Mouse (Mus musculus) heart, embryonic 16.5 days (tissue): ENCODE data around the gene Dsn1. TPM values are rescaled to one million over a fixed set of nuclear protein-coding genes. Genes with fewer than 3 reads are reported as not detected.

Source experiments
- ATAC-seq: fragments of 200-750 bp; cut with Nextera tagmentation; replicated peaks from 2 replicates; pipeline ENCODE4 v1.8.0; 2017; ENCODE audit warnings: moderate number of reproducible peaks; ENCODE audit not compliant: insufficient read depth, low FRiP score; ENCODE audit errors: extremely low read depth
- H3K27ac ChIP-seq: fragments of 300-500 bp; sonication (generic); 2 replicates; pipeline ENCODE4 v1.5.1; 2014; ENCODE audit warnings: mild to moderate bottlenecking, low read length, control low read depth, moderate library complexity
- H3K27me3 ChIP-seq: fragments of 300-500 bp; sonication (generic); 2 replicates; pipeline ENCODE4 v1.6.1; 2014; ENCODE audit warnings: low read length, mixed read lengths; ENCODE audit not compliant: control insufficient read depth, insufficient read depth
- H3K36me3 ChIP-seq: fragments of 300-500 bp; sonication (generic); 2 replicates; pipeline ENCODE4 v1.6.1; 2014; ENCODE audit not compliant: control insufficient read depth, insufficient read depth
- H3K4me1 ChIP-seq: fragments of 300-500 bp; sonication (generic); 2 replicates; pipeline ENCODE4 v1.6.1; 2014; ENCODE audit warnings: low read length, mixed read lengths; ENCODE audit not compliant: control insufficient read depth, insufficient read depth
- H3K4me2 ChIP-seq: fragments of 300-500 bp; sonication (generic); 2 replicates; pipeline ENCODE4 v1.6.1; 2014; ENCODE audit warnings: low read depth, mild to moderate bottlenecking, control low read depth, low read length
- H3K4me3 ChIP-seq: fragments of 300-500 bp; sonication (generic); 2 replicates; pipeline ENCODE4 v1.5.1; 2014; ENCODE audit warnings: mild to moderate bottlenecking, control low read depth, low read length
- H3K9ac ChIP-seq: fragments of 300-500 bp; sonication (generic); 2 replicates; pipeline ENCODE4 v1.6.1; 2014; ENCODE audit warnings: low read length, control low read depth
- H3K9me3 ChIP-seq: fragments of 300-500 bp; sonication (generic); replicated peaks from 2 replicates; pipeline ENCODE4 v1.6.1; 2016; ENCODE audit warnings: low read length; ENCODE audit not compliant: control insufficient read depth
- WGBS: fragments of 180-500 bp; shearing (Covaris S2); extraction: QIAGEN DNeasy Blood & Tissue Kit; methylation state at CpG from one replicate; pipeline ENCODE4 v1.1.7; 2014; 5-methylcytosine and 5-hydroxymethylcytosine counted together
- polyA plus RNA-seq: library from polyadenylated mRNA; unstranded; fragments of >200 nt; fragmentation: Nextera tagmentation; extraction: Ambion mirVana; gene quantifications from 2 replicates; pipeline ENCODE4 v1.2.1, GENCODE M21; 2015

Gene Dsn1
- polyA plus RNA-seq, 1 experiment from 2014 or later: 34.5 TPM

DNA sequence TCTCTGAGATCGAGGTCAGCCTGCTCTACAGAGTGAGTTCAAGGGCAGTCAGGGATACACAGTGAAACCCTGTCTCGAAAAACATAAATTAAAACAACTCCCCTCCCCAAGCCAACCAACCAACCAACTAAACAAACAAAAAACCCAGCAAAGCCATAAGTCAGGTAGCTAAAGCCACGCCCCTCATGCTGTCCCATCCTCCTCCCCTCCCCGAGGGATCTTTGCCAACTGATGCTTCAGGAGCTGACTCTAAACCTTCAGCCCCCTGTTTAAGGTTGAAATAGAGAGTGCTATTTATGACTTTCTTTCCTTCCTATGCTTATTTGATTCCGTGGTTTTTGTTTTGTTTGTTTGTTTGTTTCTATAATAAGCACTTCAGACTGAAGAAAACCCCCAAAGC lies 40.0 kb upstream of the Dsn1 start:
- peaks cover 34% of the 10 kb centered on the region for H3K36me3 ChIP-seq
- 94% methylated on average over 5 of the region's 5 CpGs for WGBS
- peaks cover 10% of the 10 kb centered on the region; the same call in 1 of the 2 replicates for H3K9me3 ChIP-seq
- H3K27ac ChIP-seq: no peak overlapping the region
- H3K4me2 ChIP-seq: no peak overlapping the region
- ATAC-seq: no peak
- H3K9ac ChIP-seq: no peak overlapping the region
- no peak overlapping the region for H3K4me3 ChIP-seq
- H3K27me3 ChIP-seq: no peaks in the 10 kb centered on the region
- peaks cover 9% of the 10 kb centered on the region; the same call in 1 of the 2 replicates for H3K4me1 ChIP-seq

- no peak overlapping the region for H3K4me3 ChIP-seq
- H3K9me3 ChIP-seq: peaks cover 10% of the 10 kb centered on the region; the same call in 1 of the 2 replicates
- H3K36me3 ChIP-seq: peaks cover 34% of the 10 kb centered on the region
- WGBS: 88% methylated on average over 2 of the region's 2 CpGs
- no peak overlapping the region for H3K4me2 ChIP-seq
- no peak for ATAC-seq
- H3K27ac ChIP-seq: no peak overlapping the region
- no peaks in the 10 kb centered on the region for H3K27me3 ChIP-seq
- H3K4me1 ChIP-seq: peaks cover 7% of the 10 kb centered on the region; the same call in 1 of the 2 replicates
- no peak overlapping the region for H3K9ac ChIP-seq
These were observed 39.0 kb upstream of the Dsn1 start for GRCm38 (mm10) chr2:157045932-157046331.

- Histone ChIP-seq H3K4me3 (no peak overlapping the region), H3K9me3 (peaks cover 10% of the 10 kb centered on the region; the same call in 1 of the 2 replicates), H3K9ac (no peak overlapping the region), H3K4me2 (no peak overlapping the region), H3K27me3 (no peaks in the 10 kb centered on the region), H3K4me1 (peaks cover 9% of the 10 kb centered on the region; the same call in 1 of the 2 replicates), H3K27ac (no peak overlapping the region), H3K36me3 (peaks cover 47% of the 10 kb centered on the region)
- no peak for ATAC-seq
These were observed 37.0 kb upstream of the Dsn1 start for GRCm38 (mm10) chr2:157043987-157044386.

DNA sequence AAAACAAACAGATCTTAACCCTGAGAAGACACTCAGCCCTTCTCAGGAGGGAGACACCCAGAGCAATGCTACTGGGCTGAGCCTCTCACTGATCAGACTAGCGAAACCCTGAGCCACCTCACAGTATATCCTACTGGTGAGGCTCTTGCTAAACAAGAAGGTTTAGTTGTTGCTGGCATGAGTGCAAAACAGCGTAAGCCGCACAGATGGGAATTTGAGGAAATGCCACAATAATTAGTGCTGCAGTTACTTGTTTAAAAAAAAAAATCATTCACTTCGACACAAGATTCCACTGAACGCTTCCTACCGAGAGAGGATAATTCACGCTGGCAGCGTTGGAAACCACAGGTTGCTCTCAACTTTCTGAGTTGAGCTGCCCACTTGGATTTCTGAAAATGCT lies 36.6 kb upstream of the Dsn1 start:
- ATAC-seq: no peak
- H3K4me1 ChIP-seq: 0 out of 2 replicates have a peak, but pooled peaks cover 5% of the 10 kb centered on the region
- peaks cover 10% of the 10 kb centered on the region; the same call in 1 of the 2 replicates for H3K9me3 ChIP-seq
- 89% methylated on average over 8 of the region's 8 CpGs for WGBS
- H3K27me3 ChIP-seq: no peaks in the 10 kb centered on the region
- H3K4me2 ChIP-seq: no peak overlapping the region
- H3K27ac ChIP-seq: no peak overlapping the region
- peaks cover 45% of the 10 kb centered on the region for H3K36me3 ChIP-seq
- H3K9ac ChIP-seq: no peak overlapping the region
- no peak overlapping the region for H3K4me3 ChIP-seq

DNA sequence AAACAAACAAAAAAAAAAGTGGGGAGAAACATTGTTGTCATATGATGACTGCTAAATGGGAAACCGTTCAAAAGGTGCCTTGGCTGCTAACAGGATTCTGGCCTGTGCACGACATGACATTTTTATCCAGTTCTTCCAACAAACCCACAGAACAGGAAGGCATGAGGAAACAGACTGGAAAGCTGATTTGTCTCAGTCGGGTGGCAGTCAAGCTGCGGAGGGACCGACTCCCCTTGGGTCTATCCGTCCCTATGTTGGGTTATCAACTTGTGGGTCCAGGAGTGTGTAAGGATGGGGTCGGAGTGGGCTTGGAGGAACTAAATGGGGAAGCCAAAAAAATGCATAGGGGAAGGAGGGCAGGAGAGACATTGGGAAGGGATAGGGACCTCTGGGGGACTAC lies 34.5 kb upstream of the Dsn1 start:
- H3K9ac ChIP-seq: no peak overlapping the region
- peaks cover 46% of the 10 kb centered on the region for H3K36me3 ChIP-seq
- H3K27ac ChIP-seq: no peak overlapping the region
- no peak overlapping the region for H3K4me2 ChIP-seq
- H3K4me1 ChIP-seq: 0 out of 2 replicates have a peak, but pooled peaks cover 4% of the 10 kb centered on the region
- H3K4me3 ChIP-seq: no peak overlapping the region
- ATAC-seq: no peak
- 68% methylated on average over 7 of the region's 7 CpGs for WGBS
- no peaks in the 10 kb centered on the region for H3K27me3 ChIP-seq
- H3K9me3 ChIP-seq: peaks cover 10% of the 10 kb centered on the region; the same call in 1 of the 2 replicates

GRCm38 (mm10) chr2:157040649-157041046 lies 33.7 kb upstream of the Dsn1 start:
- Histone ChIP-seq H3K4me1 (0 out of 2 replicates have a peak, but pooled peaks cover 4% of the 10 kb centered on the region), H3K27me3 (no peaks in the 10 kb centered on the region), H3K9me3 (peaks cover 6% of the 10 kb centered on the region; the same call in 1 of the 2 replicates), H3K4me3 (no peak overlapping the region), H3K4me2 (no peak overlapping the region), H3K9ac (no peak overlapping the region), H3K27ac (peak overlapping the region; percentile 51; the same call in 1 of the 2 replicates), H3K36me3 (peaks cover 39% of the 10 kb centered on the region)
- 79% methylated on average over 17 of the region's 17 CpGs for WGBS
- no peak for ATAC-seq

- Histone ChIP-seq H3K36me3 (peaks cover 38% of the 10 kb centered on the region), H3K9me3 (peaks cover 6% of the 10 kb centered on the region; the same call in 1 of the 2 replicates), H3K4me2 (no peak overlapping the region), H3K9ac (no peak overlapping the region), H3K27ac (peak overlapping the region; percentile 51; the same call in 1 of the 2 replicates), H3K27me3 (no peaks in the 10 kb centered on the region), H3K4me1 (0 out of 2 replicates have a peak, but pooled peaks cover 4% of the 10 kb centered on the region), H3K4me3 (no peak overlapping the region)
- ATAC-seq: peak; percentile 58
- WGBS: 81% methylated on average over 50 of the region's 50 CpGs
These were observed 33.1 kb upstream of the Dsn1 start for GRCm38 (mm10) chr2:157039900-157040648.

DNA sequence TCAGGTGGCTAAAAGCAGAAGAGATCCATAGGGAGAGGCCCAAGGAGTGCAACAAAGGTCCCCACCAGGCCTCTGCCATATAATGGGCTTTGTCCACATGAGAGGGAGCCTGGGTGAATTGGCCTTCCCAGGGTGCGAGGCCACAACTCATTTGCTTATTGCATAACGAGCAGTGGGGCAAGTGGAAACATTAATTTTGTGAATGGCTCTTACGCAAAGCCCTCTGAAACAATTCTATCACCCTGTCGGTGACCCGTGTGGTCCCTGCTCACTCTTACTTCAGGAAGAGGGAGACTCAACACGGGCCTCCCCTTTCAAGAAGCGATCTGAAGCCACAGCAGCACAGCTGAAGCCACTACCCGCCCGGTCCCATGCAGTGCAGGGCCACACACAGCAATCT lies 30.3 kb upstream of the Dsn1 start:
- H3K27ac ChIP-seq: no peak overlapping the region
- H3K4me2 ChIP-seq: no peak overlapping the region
- peaks cover 37% of the 10 kb centered on the region for H3K36me3 ChIP-seq
- H3K9ac ChIP-seq: no peak overlapping the region
- 92% methylated on average over 9 of the region's 9 CpGs for WGBS
- H3K4me3 ChIP-seq: no peak overlapping the region
- H3K9me3 ChIP-seq: no peaks in the 10 kb centered on the region
- ATAC-seq: no peak
- no peaks in the 10 kb centered on the region for H3K27me3 ChIP-seq
- H3K4me1 ChIP-seq: 0 out of 2 replicates have a peak, but pooled peaks cover 4% of the 10 kb centered on the region

DNA sequence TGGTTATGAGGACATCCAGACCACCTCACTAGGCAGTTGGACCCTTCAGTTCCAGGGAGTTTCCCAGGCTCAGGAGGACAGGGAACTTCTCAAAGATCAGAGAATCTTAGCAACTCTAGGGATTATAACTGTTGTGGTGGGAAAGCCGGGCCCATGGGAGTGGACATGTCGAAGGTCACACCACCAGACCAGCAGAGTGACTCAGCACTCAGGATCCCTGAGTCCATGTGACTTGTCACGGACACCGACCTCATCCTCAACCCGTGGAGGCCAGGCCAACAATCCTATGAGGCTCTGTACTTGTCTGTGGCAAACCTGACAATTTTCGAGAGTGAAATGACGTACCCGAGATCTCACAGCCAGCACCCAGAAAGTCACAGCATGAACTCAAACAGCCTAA lies 29.4 kb upstream of the Dsn1 start:
- Histone ChIP-seq H3K4me1 (0 out of 2 replicates have a peak, but pooled peaks cover 4% of the 10 kb centered on the region), H3K9me3 (no peaks in the 10 kb centered on the region), H3K4me3 (no peak overlapping the region), H3K27me3 (no peaks in the 10 kb centered on the region), H3K27ac (no peak overlapping the region), H3K9ac (no peak overlapping the region), H3K36me3 (peaks cover 39% of the 10 kb centered on the region), H3K4me2 (no peak overlapping the region)
- no peak for ATAC-seq
- WGBS: 83% methylated on average over 8 of the region's 8 CpGs
